Mouse (Mus musculus): ENCODE data around the gene Tnfrsf9. TPM values are rescaled to one million over a fixed set of nuclear protein-coding genes. Genes with fewer than 3 reads are reported as not detected.

Tnfrsf9 gene
- total and polyA plus RNA-seq, 3 experiments, result 0.14 TPM; not detected in 2

GRCm38 (mm10) chr4:150879631-150880030, 34.7 kb upstream of the Tnfrsf9 start:
- H3K27ac ChIP-seq (ENCODE audit: control insufficient read depth, low read depth, low read length), result no peak overlapping the region
- no peaks in the 10 kb centered on the region for H3K9me3 ChIP-seq (replicated peaks; ENCODE audit: insufficient read depth, low read length)
- TF ChIP-seq ELF1 (IDR thresholded peaks at IDR 0.05; ENCODE audit: low read depth, low read length) (no peak), ZNF384 (IDR thresholded peaks at IDR 0.05; ENCODE audit: low read depth, low read length) (no peak), USF2 (IDR thresholded peaks at IDR 0.05; ENCODE audit: borderline replicate concordance in 1 of 2, insufficient read depth in 1 of 2, low read depth in 1 of 2, low read length in 2 of 2) (no peak), TBP (IDR thresholded peaks at IDR 0.05; ENCODE audit: low read depth, low read length) (no peak), ZKSCAN1 (IDR thresholded peaks at IDR 0.05; ENCODE audit: low read depth, low read length) (no peak), RCOR1 (IDR thresholded peaks at IDR 0.05; ENCODE audit: low read depth, low read length) (no peak), ZC3H11A (IDR thresholded peaks at IDR 0.05; ENCODE audit: low read depth, low read length) (no peak), CTCF (IDR thresholded peaks at IDR 0.05 in 2 of 3, conservative IDR thresholded peaks at IDR 0.05 in 1 of 3; ENCODE audit: control insufficient read depth in 1 of 3, insufficient read depth in 1 of 3, low read depth in 2 of 3, low read length in 3 of 3, poor library complexity in 1 of 3, severe bottlenecking in 1 of 3) (no peak), POLR2AphosphoS2 (IDR thresholded peaks at IDR 0.05; ENCODE audit: low read length) (no peak)
- H3K79me2 ChIP-seq (ENCODE audit: control insufficient read depth, insufficient read depth, low read length, poor library complexity), result no peaks in the 10 kb centered on the region
- H3K9ac ChIP-seq (ENCODE audit: control insufficient read depth, low read depth, low read length, poor library complexity, severe bottlenecking), result no peak overlapping the region
- no peak overlapping the region for H3K4me3 ChIP-seq (ENCODE audit: control insufficient read depth in 1 of 2, insufficient read depth in 1 of 2, low read depth in 2 of 2, low read length in 2 of 2)
- H3K27me3 ChIP-seq (ENCODE audit: control insufficient read depth in 1 of 2, insufficient read depth in 2 of 2, low read length in 2 of 2), result no peaks in the 10 kb centered on the region
- DNase-seq (ENCODE audit: low read depth, low spot score), result no peak
- H3K36me3 ChIP-seq (ENCODE audit: control insufficient read depth in 1 of 2, insufficient read depth in 2 of 2, low read length in 2 of 2), result peaks cover 0 to 4% of the 10 kb centered on the region in 2 experiments; a peak in 1 of 4 replicates
- peaks cover 3 to 6% of the 10 kb centered on the region in 2 experiments; a peak in 2 of 4 replicates for H3K4me1 ChIP-seq (ENCODE audit: control insufficient read depth in 1 of 2, insufficient read depth in 2 of 2, low read length in 2 of 2)

GRCm38 (mm10) chr4:150880364-150880763, 34.0 kb upstream of the Tnfrsf9 start:
- H3K36me3 ChIP-seq (ENCODE audit: control insufficient read depth in 1 of 2, insufficient read depth in 2 of 2, low read length in 2 of 2), result no peaks in the 10 kb centered on the region
- no peaks in the 10 kb centered on the region for H3K4me1 ChIP-seq (ENCODE audit: control insufficient read depth in 1 of 2, insufficient read depth in 2 of 2, low read length in 2 of 2)
- H3K27ac ChIP-seq (ENCODE audit: control insufficient read depth, low read depth, low read length), result no peak overlapping the region
- DNase-seq (ENCODE audit: low read depth, low spot score), result no peak
- TF ChIP-seq NRF1 (IDR thresholded peaks at IDR 0.05; ENCODE audit: insufficient read depth, low read depth, low read length, poor library complexity, severe bottlenecking), result no peak
- TF ChIP-seq MAZ (IDR thresholded peaks at IDR 0.05; ENCODE audit: low read depth, low read length), result no peak
- TF ChIP-seq MXI1 (IDR thresholded peaks at IDR 0.05; ENCODE audit: low read depth, low read length), result no peak
- TF ChIP-seq ZMIZ1 (IDR thresholded peaks at IDR 0.05; ENCODE audit: low read depth, low read length), result no peak
- TF ChIP-seq TCF12 (IDR thresholded peaks at IDR 0.05; ENCODE audit: low read depth, low read length), result no peak
- no peak for TF ChIP-seq E2F4 (IDR thresholded peaks at IDR 0.05; ENCODE audit: borderline replicate concordance, low read depth, low read length)
- TF ChIP-seq EP300 (IDR thresholded peaks at IDR 0.05; ENCODE audit: low read depth in 1 of 2, low read length in 2 of 2), result no peak
- no peak for TF ChIP-seq MAFK (IDR thresholded peaks at IDR 0.05; ENCODE audit: borderline replicate concordance, low read depth, low read length)
- no peak overlapping the region for H3K9ac ChIP-seq (ENCODE audit: control insufficient read depth, low read depth, low read length, poor library complexity, severe bottlenecking)
- H3K9me3 ChIP-seq (replicated peaks; ENCODE audit: insufficient read depth, low read length), result no peaks in the 10 kb centered on the region
- no peaks in the 10 kb centered on the region for H3K27me3 ChIP-seq (ENCODE audit: control insufficient read depth in 1 of 2, insufficient read depth in 2 of 2, low read length in 2 of 2)
- H3K79me2 ChIP-seq (ENCODE audit: control insufficient read depth, insufficient read depth, low read length, poor library complexity), result no peaks in the 10 kb centered on the region
- H3K4me3 ChIP-seq (ENCODE audit: control insufficient read depth in 1 of 2, insufficient read depth in 1 of 2, low read depth in 2 of 2, low read length in 2 of 2), result no peak overlapping the region
